Mouse (Mus musculus): ENCODE data around the gene Nedd9.
"Not testable (repeated sequence)": the region's sequence is repeated elsewhere in the genome, so short reads cannot be mapped to it uniquely, and the experiment has no call there.

Nedd9 gene

GRCm38 (mm10) chr13:41293595-41293994 lies 193.6 kb downstream of the Nedd9 start:
- peak; percentile 30 for DNase-seq

GRCm38 (mm10) chr13:41291466-41291974 lies 195.6 kb downstream of the Nedd9 start:
- no peak for DNase-seq

DNA sequence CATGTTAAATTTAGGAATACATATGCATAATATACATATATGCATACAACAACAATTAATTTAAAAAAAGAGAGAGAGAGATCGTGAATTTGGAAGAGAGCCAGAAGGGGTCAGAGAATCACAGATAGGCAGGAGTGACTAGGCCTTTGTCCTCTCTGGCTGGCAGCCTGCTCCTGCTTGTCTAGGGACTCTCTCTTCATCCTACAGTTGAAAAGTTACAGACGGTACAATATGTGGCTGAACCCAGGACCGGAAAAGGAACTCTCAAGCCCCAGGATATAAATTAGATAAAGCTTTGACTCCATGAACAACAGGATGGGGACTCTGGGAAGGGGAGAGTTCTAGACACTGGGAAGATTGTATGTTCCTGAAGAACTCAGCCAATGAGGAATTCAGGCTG lies 200.9 kb downstream of the Nedd9 start:
- DNase-seq, result no peak

DNA sequence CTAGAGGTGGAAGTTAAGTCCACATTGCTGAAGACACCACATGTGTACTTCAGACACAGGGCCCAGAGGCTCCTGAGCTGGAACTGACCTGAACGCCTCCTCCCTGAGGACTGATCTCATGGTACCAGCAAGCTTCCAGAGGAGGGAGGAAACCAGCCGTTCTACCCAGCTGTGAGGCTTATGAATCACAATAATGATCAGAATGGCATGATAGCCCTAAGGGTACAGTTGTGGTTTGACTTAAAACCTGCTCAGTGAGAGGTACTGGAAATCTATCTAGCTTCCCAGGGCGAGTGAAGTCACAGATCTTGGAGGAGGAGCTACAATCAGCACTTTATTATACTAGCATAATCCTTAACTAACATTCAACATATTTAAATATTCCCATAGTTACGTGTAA lies 201.7 kb downstream of the Nedd9 start:
- no peak for DNase-seq

GRCm38 (mm10) chr13:41283256-41283655 lies 203.9 kb downstream of the Nedd9 start:
- DNase-seq, result peak; percentile 93

DNA sequence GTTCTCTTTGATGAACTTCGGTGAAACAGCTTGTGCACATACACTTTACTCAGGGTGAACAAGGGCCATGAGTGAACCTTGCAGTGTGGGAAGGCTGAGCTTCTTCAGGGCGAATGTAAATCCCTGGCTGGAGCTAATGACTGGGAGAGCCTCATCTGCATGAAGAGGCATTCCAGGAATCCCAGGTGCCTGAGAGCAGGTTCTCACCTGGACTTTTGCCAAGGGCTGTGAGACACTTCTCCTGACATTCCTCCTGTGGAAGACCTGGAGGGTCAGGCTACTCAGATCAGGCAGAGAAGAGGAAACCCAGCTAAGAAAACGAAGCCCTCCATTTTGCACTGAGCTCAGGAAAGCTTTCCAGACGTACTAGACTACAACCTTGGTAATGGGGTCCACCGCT lies 206.5 kb downstream of the Nedd9 start:
- DNase-seq, result no peak

DNA sequence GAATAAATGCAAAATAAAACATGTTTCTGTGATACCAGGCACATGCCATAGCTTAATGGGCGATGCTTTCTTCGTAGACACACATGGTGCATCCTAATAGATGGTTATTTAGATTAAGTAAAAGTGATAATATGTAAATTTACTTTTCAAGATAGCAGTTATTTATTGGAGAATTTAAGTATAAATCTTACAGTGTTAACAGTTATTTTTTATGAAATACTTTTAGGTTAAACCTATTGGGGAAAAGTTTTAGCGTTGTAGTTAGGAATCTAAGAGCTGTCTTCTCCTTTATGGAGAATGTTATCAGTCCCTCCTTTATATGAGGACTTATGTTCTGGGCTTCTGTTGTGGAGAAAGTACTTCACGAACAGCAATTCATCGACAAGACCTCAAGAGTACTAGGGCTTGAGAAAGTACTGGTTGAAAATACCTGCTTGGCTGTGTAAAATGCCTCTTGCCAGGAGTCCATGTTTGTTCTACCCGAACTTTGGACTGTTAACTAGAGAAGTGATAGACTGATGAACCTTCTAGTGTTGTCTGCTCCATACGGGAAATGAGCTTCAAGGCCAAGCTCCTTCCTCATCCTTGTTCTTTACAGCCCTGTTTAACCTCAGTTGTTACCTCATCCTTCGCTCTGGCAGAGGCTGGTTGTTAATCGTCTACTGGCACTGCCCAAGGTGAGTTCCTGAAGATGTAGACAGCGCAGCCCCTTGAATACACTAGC lies 213.1 kb downstream of the Nedd9 start, which contains the start of gene Gm17364:
Gene Gm17364 (minus strand): TSS at position 51 of the 724 bp plus-strand sequence.
- no peak for DNase-seq

GRCm38 (mm10) chr13:41267827-41268408 lies 219.2 kb downstream of the Nedd9 start:
- DNase-seq, result peak; percentile 21

DNA sequence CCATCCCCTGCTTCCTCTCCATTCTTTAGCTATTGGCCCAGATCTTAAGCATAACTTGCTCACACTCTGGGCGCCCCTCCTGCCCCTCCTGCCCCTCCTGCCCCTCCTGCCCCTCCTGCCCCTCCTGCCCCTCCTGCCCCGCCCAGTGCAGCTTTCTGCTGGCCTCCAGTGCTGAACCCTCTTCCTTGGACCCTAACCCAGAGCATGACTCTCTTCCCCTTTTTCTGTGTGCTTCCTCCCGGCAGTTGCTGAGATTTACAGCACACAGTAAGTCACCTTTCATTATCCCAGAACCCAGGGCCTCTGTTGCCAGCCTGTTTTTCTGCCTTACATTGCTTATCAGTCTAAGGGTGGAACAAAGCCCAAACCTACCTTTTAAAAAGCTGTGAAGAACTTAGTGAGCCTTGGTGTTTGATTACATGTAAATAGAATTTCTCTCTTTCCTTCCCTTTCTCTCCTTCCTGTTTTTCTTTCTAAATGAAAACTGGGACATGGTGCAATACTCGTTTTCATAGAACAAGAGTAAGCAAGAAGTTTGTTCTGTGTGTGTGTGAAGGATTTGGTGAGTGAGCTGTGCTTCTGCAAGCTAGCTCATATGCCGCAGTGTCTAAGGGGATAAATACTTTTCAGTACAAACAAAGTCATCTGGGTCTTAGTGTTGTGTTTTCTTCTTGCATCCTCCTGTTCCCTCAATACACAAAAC lies 223.7 kb downstream of the Nedd9 start:
- DNase-seq, result no peak

DNA sequence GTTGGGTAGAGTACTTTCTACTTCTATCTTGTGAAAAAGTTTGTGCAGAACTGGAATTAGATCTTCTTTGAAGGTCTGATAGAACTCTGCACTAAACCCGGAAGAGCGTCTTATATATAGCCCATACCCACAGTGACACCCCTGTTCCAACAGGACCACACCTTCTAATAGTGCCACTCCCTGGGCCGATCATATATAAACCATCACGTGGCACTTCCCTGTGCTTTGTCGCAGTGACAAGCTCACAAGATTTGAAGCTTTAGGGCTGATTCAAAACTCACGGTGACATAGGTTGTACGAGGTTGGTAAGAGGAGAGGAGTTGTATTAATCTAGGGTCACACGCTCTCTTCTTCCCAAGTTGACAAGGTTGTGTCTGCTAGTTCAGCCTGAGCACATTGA lies 225.5 kb downstream of the Nedd9 start:
- DNase-seq, result not testable (repeated sequence)

All from embryo, embryonic 11 days (tissue).